Mouse (Mus musculus) small intestine, adult 2 months (tissue): ENCODE measurements around the gene Xylt1. TPM values are rescaled to one million over a fixed set of nuclear protein-coding genes. Genes with fewer than 3 reads are reported as not detected.

Source experiments
- H3K27ac ChIP-seq: fragments of 200-500 bp; 2 replicates; pipeline ENCODE4 v1.5.1; 2012; ENCODE audit warnings: low read depth, low read length, control low read depth, inconsistent platforms; ENCODE audit not compliant: insufficient read depth
- H3K27me3 ChIP-seq: fragments of 200-500 bp; 2 replicates; pipeline ENCODE4 v1.6.1; 2012; ENCODE audit warnings: mild to moderate bottlenecking, moderate library complexity, low read length, inconsistent platforms; ENCODE audit not compliant: control insufficient read depth, insufficient read depth
- H3K36me3 ChIP-seq: fragments of 200-500 bp; 2 replicates; pipeline ENCODE4 v1.6.1; 2012; ENCODE audit warnings: mild to moderate bottlenecking, low read length, control low read depth, inconsistent platforms; ENCODE audit not compliant: control insufficient read depth, insufficient read depth
- H3K4me1 ChIP-seq: fragments of 200-500 bp; 2 replicates; pipeline ENCODE4 v1.6.1; 2012; ENCODE audit warnings: low read length, inconsistent platforms, mixed read lengths; ENCODE audit not compliant: control insufficient read depth, insufficient read depth, insufficient read length
- H3K4me3 ChIP-seq: fragments of 200-500 bp; 2 replicates; pipeline ENCODE4 v1.5.1; 2012; ENCODE audit warnings: low read depth, mild to moderate bottlenecking, control low read depth, inconsistent platforms, low read length, moderate library complexity
- CTCF ChIP-seq: fragments of 200-500 bp; IDR thresholded peaks from 2 replicates; pipeline ENCODE4 v1.5.1; 2012; ENCODE audit warnings: low read depth, mild to moderate bottlenecking, control low read depth, inconsistent platforms, low read length, moderate library complexity, mixed read lengths; ENCODE audit not compliant: insufficient replicate concordance, insufficient read length; ENCODE audit errors: extremely low read depth
- POLR2A ChIP-seq: fragments of 200-500 bp; IDR thresholded peaks from 2 replicates; pipeline ENCODE4 v1.6.1; 2012; ENCODE audit warnings: low read depth, mild to moderate bottlenecking, control low read depth, inconsistent platforms, low read length, moderate library complexity
- WGBS: fragments of 180-500 bp; shearing (Covaris S2); methylation state at CpG from one replicate; pipeline ENCODE4 v1.1.7; 2018; 5-methylcytosine and 5-hydroxymethylcytosine counted together
- polyA plus RNA-seq: library from polyadenylated mRNA; depleted of rRNA; stranded (reverse); fragments of >200 nt; gene quantifications from 2 replicates; pipeline ENCODE4 v1.2.3, GENCODE M21; 2012

The Xylt1 gene
- polyA plus RNA-seq, 1 experiment: 2.9 TPM

DNA sequence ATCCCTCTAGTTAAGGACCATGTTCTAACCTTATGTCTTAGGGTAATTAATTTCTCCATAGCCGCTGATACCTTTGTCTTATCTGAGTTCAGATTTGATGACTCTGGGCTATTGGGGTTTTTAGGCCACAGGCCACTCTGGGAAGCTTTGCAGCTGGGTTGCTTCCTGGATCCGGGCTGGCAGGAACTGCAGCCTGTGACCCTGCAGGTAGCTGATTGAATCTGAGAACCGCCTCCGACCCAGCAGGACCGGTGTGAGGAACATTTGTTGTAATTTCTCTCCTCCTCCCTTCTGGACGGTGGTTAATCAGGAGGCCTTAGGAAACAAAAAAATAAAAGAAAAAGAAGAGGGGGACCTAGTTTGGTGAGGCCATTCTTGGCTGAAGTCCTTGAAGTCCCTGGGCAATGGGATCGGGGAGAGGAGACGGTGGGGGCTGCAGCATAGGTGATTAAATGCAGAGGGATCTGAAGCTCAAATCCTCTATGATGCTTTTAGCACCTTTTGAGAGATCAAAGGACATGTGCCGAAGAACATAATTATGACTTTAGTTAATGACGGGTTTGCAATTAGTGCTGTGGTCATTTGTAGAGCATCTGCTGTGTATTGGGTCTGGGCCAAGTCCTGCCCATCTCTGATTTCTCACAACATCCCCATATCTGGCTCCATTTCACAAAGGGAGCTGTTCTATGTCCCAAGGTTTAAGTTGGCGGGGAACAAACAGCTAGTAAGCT, 40.2 kb downstream of the Xylt1 start:
- H3K27me3 ChIP-seq: no peaks in the 10 kb centered on the region
- peaks cover 10% of the 10 kb centered on the region for H3K4me1 ChIP-seq
- no peak for TF ChIP-seq POLR2A
- TF ChIP-seq CTCF: no peak
- H3K27ac ChIP-seq: no peak overlapping the region
- 53% methylated on average over 11 of the region's 11 CpGs for WGBS
- no peak overlapping the region for H3K4me3 ChIP-seq
- H3K36me3 ChIP-seq: no peaks in the 10 kb centered on the region

DNA sequence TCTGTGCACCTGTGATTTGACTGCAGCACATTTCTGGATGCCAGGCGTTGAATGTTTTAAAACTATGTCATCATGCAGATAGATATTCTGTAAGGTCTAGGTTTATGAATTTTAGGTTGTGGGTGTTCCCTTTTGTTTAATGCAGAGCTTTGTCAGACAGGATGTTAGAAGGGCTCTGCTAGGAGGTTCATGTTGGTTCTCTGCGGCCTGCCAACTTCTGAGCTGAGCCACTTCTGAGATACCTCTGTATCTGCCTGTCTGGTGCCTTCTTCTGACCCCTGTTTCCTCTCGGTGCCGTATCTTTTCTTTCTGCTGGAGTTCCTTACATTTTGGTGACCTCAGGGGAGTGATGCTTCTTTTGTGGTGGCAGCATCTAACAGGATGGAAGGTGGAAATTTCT, 44.1 kb downstream of the Xylt1 start:
- Histone ChIP-seq H3K27ac (no peak overlapping the region), H3K27me3 (no peaks in the 10 kb centered on the region), H3K36me3 (no peaks in the 10 kb centered on the region), H3K4me3 (no peak overlapping the region), H3K4me1 (peaks cover 6% of the 10 kb centered on the region)
- 89% methylated on average over 4 of the region's 4 CpGs for WGBS
- TF ChIP-seq POLR2A: no peak
- no peak for TF ChIP-seq CTCF

DNA sequence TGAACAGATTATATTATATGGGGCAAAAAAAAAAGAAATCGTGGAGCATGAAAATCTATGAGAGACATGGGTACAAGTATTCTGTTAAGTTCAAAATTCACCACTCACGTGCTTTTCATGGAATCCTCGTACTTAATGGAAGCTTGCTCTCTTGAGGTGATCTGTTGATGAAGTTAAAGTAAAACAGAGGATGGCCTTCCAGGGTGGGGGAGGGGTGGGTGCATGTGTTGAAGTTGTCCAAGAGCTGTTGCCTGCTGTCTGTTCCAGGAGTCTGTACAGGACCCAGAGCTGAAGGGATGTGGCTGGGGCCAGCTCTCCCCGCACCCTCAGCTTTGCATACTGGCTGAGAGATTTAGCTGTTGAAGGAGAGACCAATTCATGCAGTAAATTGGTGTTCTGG, 45.6 kb downstream of the Xylt1 start:
- no peak overlapping the region for H3K27ac ChIP-seq
- WGBS: 87% methylated on average over 4 of the region's 4 CpGs
- TF ChIP-seq CTCF: no peak
- no peak for TF ChIP-seq POLR2A
- peaks cover 3% of the 10 kb centered on the region; the same call in 1 of the 2 replicates for H3K4me1 ChIP-seq
- no peaks in the 10 kb centered on the region for H3K36me3 ChIP-seq
- H3K27me3 ChIP-seq: no peaks in the 10 kb centered on the region
- no peak overlapping the region for H3K4me3 ChIP-seq

DNA sequence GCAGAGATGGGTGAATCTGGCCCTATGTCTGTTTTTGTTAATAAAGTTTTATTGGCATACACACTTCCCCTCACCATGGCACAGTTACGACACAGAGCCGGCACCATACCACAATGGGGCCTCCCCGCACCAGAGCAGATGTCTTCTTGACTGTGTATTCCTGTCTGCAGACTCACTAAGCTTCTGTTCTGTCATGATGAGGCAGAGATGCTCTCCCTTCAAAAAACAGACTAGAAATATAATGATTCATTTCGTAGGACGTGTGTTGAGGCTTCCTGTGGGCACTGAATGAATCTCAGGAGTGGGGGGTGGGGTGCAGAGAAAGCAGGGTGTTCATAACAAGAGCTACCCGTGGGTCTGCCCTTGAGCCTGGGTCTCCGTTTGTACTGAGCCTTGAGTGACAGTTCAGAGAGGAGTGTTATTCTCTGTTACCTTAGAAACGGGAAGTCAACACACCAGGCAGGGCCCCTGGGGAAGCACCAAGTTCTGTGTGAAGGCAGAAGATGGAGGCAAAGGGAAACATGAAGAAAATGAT, 48.0 kb downstream of the Xylt1 start:
- 56% methylated on average over 8 of the region's 8 CpGs for WGBS
- Histone ChIP-seq H3K36me3 (no peaks in the 10 kb centered on the region), H3K4me3 (no peak overlapping the region), H3K4me1 (peaks cover 3% of the 10 kb centered on the region; the same call in 1 of the 2 replicates), H3K27me3 (no peaks in the 10 kb centered on the region), H3K27ac (no peak overlapping the region)
- TF ChIP-seq CTCF (no peak), POLR2A (no peak)

DNA sequence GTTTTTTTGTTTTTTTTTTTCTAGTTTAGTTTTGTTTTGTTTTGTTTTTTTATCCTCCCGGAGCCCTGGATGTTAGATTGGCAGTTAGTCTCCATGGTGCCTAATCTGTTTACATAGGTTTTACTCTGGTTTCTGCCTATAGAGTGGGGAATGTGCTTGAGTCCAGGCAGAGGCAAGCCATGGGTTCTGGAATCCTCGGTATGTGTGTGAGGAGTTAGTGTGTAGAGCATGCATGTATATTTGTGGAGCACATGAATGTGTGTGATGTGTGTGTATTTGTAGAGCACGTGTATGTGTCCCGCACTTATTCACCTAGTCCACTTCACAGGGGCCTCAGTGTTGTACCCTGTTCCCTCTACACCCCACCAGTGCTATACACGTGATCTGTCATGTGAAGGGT, 48.7 kb downstream of the Xylt1 start:
- Histone ChIP-seq H3K4me3 (no peak overlapping the region), H3K27me3 (no peaks in the 10 kb centered on the region), H3K27ac (no peak overlapping the region), H3K36me3 (no peaks in the 10 kb centered on the region), H3K4me1 (peaks cover 3% of the 10 kb centered on the region; the same call in 1 of the 2 replicates)
- WGBS: 86% methylated on average over 5 of the region's 5 CpGs
- TF ChIP-seq CTCF (no peak), POLR2A (no peak)

DNA sequence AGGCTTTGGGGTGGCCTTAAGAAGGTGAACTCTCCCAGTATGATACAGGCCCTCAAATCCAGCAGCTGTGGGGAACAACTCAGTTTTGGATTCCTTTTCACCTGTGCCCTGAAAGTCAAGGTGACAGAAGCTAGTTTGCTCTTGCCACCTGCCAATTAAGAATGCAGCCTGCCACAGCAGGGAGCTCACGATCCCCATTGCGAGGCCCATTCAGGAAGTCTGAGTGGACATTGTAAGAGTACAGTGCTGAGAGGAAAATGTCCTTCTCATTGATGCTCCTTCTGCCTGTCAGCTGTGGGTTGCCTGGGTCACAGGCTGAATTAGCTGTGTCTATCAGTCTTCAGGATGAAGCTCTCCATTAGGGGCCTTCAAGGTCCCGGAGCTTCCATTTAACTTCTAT, 49.1 kb downstream of the Xylt1 start:
- H3K27ac ChIP-seq: no peak overlapping the region
- 79% methylated on average over 3 of the region's 3 CpGs for WGBS

DNA sequence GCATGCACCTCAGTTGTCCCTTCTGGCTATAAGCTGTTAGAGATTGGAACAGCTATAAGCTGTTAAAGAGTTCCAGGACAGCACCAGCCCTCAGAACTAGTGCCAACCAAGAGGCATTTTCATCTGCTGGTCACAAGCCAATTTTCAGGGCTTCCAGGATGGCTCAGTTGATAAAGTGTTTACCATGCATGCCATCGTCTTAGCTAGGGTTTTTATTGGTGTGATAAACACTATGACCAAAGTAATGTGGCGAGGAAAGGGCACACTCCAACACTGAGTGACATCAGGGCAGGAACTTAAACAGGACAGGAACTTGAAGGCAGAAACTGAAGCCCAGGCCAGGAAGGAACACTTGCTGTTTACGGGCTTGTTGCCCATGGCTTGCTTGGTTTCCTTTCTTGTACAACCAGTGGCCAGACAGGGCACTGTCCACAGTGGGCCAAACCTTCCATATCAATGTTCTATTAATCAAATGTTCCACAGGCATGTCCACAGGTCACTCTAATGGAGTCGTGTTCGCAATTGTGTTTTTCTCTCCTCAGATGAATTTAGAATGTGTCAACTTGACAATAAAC, 49.7 kb downstream of the Xylt1 start:
- Histone ChIP-seq H3K36me3 (no peaks in the 10 kb centered on the region), H3K4me3 (no peak overlapping the region), H3K27me3 (no peaks in the 10 kb centered on the region), H3K4me1 (peaks cover 3% of the 10 kb centered on the region; the same call in 1 of the 2 replicates), H3K27ac (no peak overlapping the region)
- WGBS: 52% methylated on average over 5 of the region's 5 CpGs
- no peak for TF ChIP-seq POLR2A
- TF ChIP-seq CTCF: no peak

More for the DNA sequence above, 49.1 kb downstream of the Xylt1 start:
- Histone ChIP-seq H3K4me1 (peaks cover 3% of the 10 kb centered on the region; the same call in 1 of the 2 replicates), H3K4me3 (no peak overlapping the region), H3K27me3 (no peaks in the 10 kb centered on the region), H3K36me3 (no peaks in the 10 kb centered on the region)
- TF ChIP-seq CTCF (no peak), POLR2A (no peak)
